Mouse (Mus musculus): ENCODE measurements around the gene Ttc28. TPM values are rescaled to one million over a fixed set of nuclear protein-coding genes. Genes with fewer than 3 reads are reported as not detected.
"Not testable (repeated sequence)": the region's sequence is repeated elsewhere in the genome, so short reads cannot be mapped to it uniquely, and the experiment has no call there.

The Ttc28 gene
- polyA plus RNA-seq, 1 experiment from 2014 or later: 5.4 TPM

- Histone ChIP-seq H3K9me3 (ENCODE audit: low read length) (no peaks in the 10 kb centered on the region), H3K4me2 (replicated peaks; ENCODE audit: low read depth, low read length) (no peak overlapping the region), H3K27ac (ENCODE audit: low read length) (peak overlapping the region; percentile 0; the same call in 1 of the 2 replicates), H3K4me1 (ENCODE audit: insufficient read depth, low read depth, low read length) (no peaks in the 10 kb centered on the region), H3K4me3 (ENCODE audit: low read depth, low read length) (no peak overlapping the region), H3K27me3 (replicated peaks; ENCODE audit: insufficient read depth, low read length) (no peaks in the 10 kb centered on the region), H3K36me3 (ENCODE audit: insufficient read depth, low read length) (no peaks in the 10 kb centered on the region), H3K9ac (replicated peaks; ENCODE audit: low read depth) (no peak overlapping the region)
- peak; percentile 44 for DNase-seq (ENCODE audit: low spot score)
- TF ChIP-seq EP300 (IDR thresholded peaks at IDR 0.05) (no peak; the same call in 1 of the 2 replicates), CTCF (IDR thresholded peaks at IDR 0.05) (no peak)
- 50% methylated on average over 10 of the region's 10 CpGs for WGBS
- ATAC-seq: peak; percentile 35
Measured at GRCm38 (mm10) chr5:111247571-111248265, 368.1 kb downstream of the Ttc28 start.

GRCm38 (mm10) chr5:111252147-111252546 lies 372.5 kb downstream of the Ttc28 start:
- TF ChIP-seq EP300 (IDR thresholded peaks at IDR 0.05): no peak
- TF ChIP-seq CTCF (IDR thresholded peaks at IDR 0.05): no peak
- Histone ChIP-seq H3K27ac (ENCODE audit: low read length) (no peak overlapping the region), H3K4me1 (ENCODE audit: insufficient read depth, low read depth, low read length) (no peaks in the 10 kb centered on the region), H3K4me2 (replicated peaks; ENCODE audit: low read depth, low read length) (no peak overlapping the region), H3K9ac (replicated peaks; ENCODE audit: low read depth) (no peak overlapping the region), H3K4me3 (ENCODE audit: low read depth, low read length) (no peak overlapping the region), H3K9me3 (ENCODE audit: low read length) (no peaks in the 10 kb centered on the region), H3K36me3 (ENCODE audit: insufficient read depth, low read length) (no peaks in the 10 kb centered on the region), H3K27me3 (replicated peaks; ENCODE audit: insufficient read depth, low read length) (no peaks in the 10 kb centered on the region)
- 93% methylated on average over 3 of the region's 3 CpGs for WGBS
- DNase-seq (ENCODE audit: low spot score): no peak
- ATAC-seq: no peak

GRCm38 (mm10) chr5:111254362-111254761 lies 374.8 kb downstream of the Ttc28 start:
- no peak for TF ChIP-seq CTCF (IDR thresholded peaks at IDR 0.05)
- TF ChIP-seq EP300 (IDR thresholded peaks at IDR 0.05): no peak

GRCm38 (mm10) chr5:111254781-111255180 lies 375.2 kb downstream of the Ttc28 start:
- ATAC-seq (no peak), DNase-seq (ENCODE audit: low spot score) (no peak)
- Histone ChIP-seq H3K9me3 (ENCODE audit: low read length) (no peaks in the 10 kb centered on the region), H3K4me1 (ENCODE audit: insufficient read depth, low read depth, low read length) (no peaks in the 10 kb centered on the region), H3K27me3 (replicated peaks; ENCODE audit: insufficient read depth, low read length) (no peaks in the 10 kb centered on the region), H3K27ac (ENCODE audit: low read length) (no peak overlapping the region), H3K4me3 (ENCODE audit: low read depth, low read length) (no peak overlapping the region), H3K4me2 (replicated peaks; ENCODE audit: low read depth, low read length) (no peak overlapping the region), H3K36me3 (ENCODE audit: insufficient read depth, low read length) (no peaks in the 10 kb centered on the region), H3K9ac (replicated peaks; ENCODE audit: low read depth) (no peak overlapping the region)
- 86% methylated on average over 11 of the region's 11 CpGs for WGBS
- no peak for TF ChIP-seq CTCF (IDR thresholded peaks at IDR 0.05)
- TF ChIP-seq EP300 (IDR thresholded peaks at IDR 0.05): no peak

More at GRCm38 (mm10) chr5:111254362-111254761, 374.8 kb downstream of the Ttc28 start:
- no peaks in the 10 kb centered on the region for H3K27me3 ChIP-seq (replicated peaks; ENCODE audit: insufficient read depth, low read length)
- H3K4me1 ChIP-seq (ENCODE audit: insufficient read depth, low read depth, low read length): no peaks in the 10 kb centered on the region
- DNase-seq (ENCODE audit: low spot score) (no peak), ATAC-seq (no peak)
- no peak overlapping the region for H3K9ac ChIP-seq (replicated peaks; ENCODE audit: low read depth)
- no peak overlapping the region for H3K4me3 ChIP-seq (ENCODE audit: low read depth, low read length)
- 87% methylated on average over 9 of the region's 9 CpGs for WGBS
- H3K4me2 ChIP-seq (replicated peaks; ENCODE audit: low read depth, low read length): no peak overlapping the region
- no peak overlapping the region for H3K27ac ChIP-seq (ENCODE audit: low read length)
- H3K9me3 ChIP-seq (ENCODE audit: low read length): no peaks in the 10 kb centered on the region
- no peaks in the 10 kb centered on the region for H3K36me3 ChIP-seq (ENCODE audit: insufficient read depth, low read length)

GRCm38 (mm10) chr5:111256181-111256580 lies 376.6 kb downstream of the Ttc28 start:
- Histone ChIP-seq H3K9me3 (ENCODE audit: low read length) (no peaks in the 10 kb centered on the region), H3K4me3 (ENCODE audit: low read depth, low read length) (no peak overlapping the region), H3K9ac (replicated peaks; ENCODE audit: low read depth) (no peak overlapping the region), H3K36me3 (ENCODE audit: insufficient read depth, low read length) (no peaks in the 10 kb centered on the region), H3K27ac (ENCODE audit: low read length) (no peak overlapping the region), H3K4me2 (replicated peaks; ENCODE audit: low read depth, low read length) (no peak overlapping the region), H3K27me3 (replicated peaks; ENCODE audit: insufficient read depth, low read length) (no peaks in the 10 kb centered on the region), H3K4me1 (ENCODE audit: insufficient read depth, low read depth, low read length) (no peaks in the 10 kb centered on the region; the same call in 1 of the 2 replicates)
- DNase-seq (ENCODE audit: low spot score) (no peak), ATAC-seq (no peak)
- TF ChIP-seq CTCF (IDR thresholded peaks at IDR 0.05): no peak
- TF ChIP-seq EP300 (IDR thresholded peaks at IDR 0.05): no peak
- 43% methylated on average over 7 of the region's 7 CpGs for WGBS

- Histone ChIP-seq H3K27me3 (replicated peaks; ENCODE audit: insufficient read depth, low read length) (no peaks in the 10 kb centered on the region), H3K4me2 (replicated peaks; ENCODE audit: low read depth, low read length) (no peak overlapping the region), H3K4me3 (ENCODE audit: low read depth, low read length) (no peak overlapping the region), H3K9me3 (ENCODE audit: low read length) (no peaks in the 10 kb centered on the region), H3K9ac (replicated peaks; ENCODE audit: low read depth) (no peak overlapping the region), H3K36me3 (ENCODE audit: insufficient read depth, low read length) (no peaks in the 10 kb centered on the region), H3K4me1 (ENCODE audit: insufficient read depth, low read depth, low read length) (peaks cover 4% of the 10 kb centered on the region; the same call in 1 of the 2 replicates), H3K27ac (ENCODE audit: low read length) (no peak overlapping the region)
- peak; percentile 78 for DNase-seq (ENCODE audit: low spot score)
- peak; percentile 47; the same call in 1 of the 2 replicates for ATAC-seq
- WGBS: 0% methylated on average over 2 of the region's 2 CpGs
- TF ChIP-seq CTCF (IDR thresholded peaks at IDR 0.05) (peak; percentile 82), EP300 (IDR thresholded peaks at IDR 0.05) (no peak)
Measured at GRCm38 (mm10) chr5:111257127-111257526, 377.5 kb downstream of the Ttc28 start.

- ATAC-seq; H3K36me3 ChIP-seq (ENCODE audit: insufficient read depth, low read length); H3K9ac ChIP-seq (replicated peaks; ENCODE audit: low read depth); H3K27me3 ChIP-seq (replicated peaks; ENCODE audit: insufficient read depth, low read length); H3K27ac ChIP-seq (ENCODE audit: low read length); H3K4me2 ChIP-seq (replicated peaks; ENCODE audit: low read depth, low read length); H3K4me3 ChIP-seq (ENCODE audit: low read depth, low read length); DNase-seq (ENCODE audit: low spot score); H3K9me3 ChIP-seq (ENCODE audit: low read length): not testable (repeated sequence)
- H3K4me1 ChIP-seq (ENCODE audit: insufficient read depth, low read depth, low read length): peaks cover 13% of the 10 kb centered on the region
- 82% methylated on average over 1 of the region's 1 CpGs for WGBS
Measured at GRCm38 (mm10) chr5:111261162-111261561, 381.6 kb downstream of the Ttc28 start.

Measured in lung, postnatal 0 days (tissue).